Mouse (Mus musculus): ENCODE measurements at regions not wholly inside any gene's neighbourhood (a gene's known extent, or its start where the extent isn't known, plus 50 kb on each side); places are given as distances from the start of the nearest gene placed in this dataset.

GRCm38 (mm10) chr2:8115891-8116290 lies 606.5 kb upstream of the Celf2 start:
- DNase-seq: no peak
- intact Hi-C loops (cut with DNase I): no loop called here

DNA sequence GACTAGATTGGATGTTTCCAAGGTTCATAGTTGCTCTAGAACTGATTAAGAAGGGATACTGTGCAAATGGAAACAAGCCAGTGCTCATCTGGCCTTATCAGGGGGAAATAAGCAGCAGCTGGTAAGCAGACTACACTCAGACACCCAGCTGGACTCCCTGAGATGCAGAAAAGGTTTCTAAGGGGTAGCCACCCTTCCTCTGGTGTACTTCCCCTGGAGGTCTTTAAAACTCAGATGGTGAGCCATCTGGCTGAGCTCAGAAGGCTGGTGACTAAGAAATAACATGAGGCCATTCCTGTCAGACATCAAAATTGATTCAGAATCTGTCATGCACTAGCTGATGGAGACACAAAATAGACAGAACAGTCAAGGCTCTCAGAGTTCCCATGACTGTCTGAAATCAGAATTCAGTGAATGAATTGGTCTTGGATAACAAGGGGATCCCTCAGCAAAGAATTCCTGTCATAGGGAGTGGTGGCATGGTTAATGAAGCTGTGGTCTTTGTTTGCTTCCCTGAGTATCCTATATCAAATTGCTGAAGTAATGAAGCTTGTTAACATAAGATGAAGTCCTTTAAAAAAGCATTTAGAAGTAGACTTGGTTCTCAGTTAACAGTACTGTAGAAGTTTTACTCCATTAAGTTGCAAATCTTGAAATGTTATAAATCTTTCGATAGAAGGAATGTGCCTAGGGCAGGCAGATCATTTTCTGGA lies 603.2 kb upstream of the Celf2 start:
- DNase-seq: peak in 1 of 2 experiments; percentile 2
- intact Hi-C loops (cut with DNase I): no loop called here

- intact Hi-C loops (cut with DNase I): no loop called here
- DNase-seq: no peak
These were observed 584.8 kb upstream of the Celf2 start for GRCm38 (mm10) chr2:8094157-8094556.

DNA sequence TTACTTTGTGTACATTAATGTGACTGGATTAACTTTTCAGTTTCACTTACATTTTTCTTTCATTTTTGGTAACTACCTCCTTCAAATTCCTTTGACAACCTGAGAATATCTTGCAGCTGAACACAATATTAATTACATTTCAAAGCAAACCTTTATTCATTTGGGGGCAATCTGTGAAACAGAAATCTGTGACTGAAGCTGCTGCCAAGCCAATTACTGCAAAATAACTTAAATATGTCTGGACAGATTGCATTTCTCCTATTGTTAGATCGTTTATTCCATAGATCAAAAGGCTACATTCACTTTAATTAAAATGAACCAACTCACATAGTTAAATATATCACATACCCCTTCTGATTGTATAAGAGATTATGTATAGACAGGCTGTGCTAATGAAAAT lies 558.5 kb upstream of the Celf2 start:
- DNase-seq: no peak
- intact Hi-C loops (cut with DNase I): no loop called here

DNA sequence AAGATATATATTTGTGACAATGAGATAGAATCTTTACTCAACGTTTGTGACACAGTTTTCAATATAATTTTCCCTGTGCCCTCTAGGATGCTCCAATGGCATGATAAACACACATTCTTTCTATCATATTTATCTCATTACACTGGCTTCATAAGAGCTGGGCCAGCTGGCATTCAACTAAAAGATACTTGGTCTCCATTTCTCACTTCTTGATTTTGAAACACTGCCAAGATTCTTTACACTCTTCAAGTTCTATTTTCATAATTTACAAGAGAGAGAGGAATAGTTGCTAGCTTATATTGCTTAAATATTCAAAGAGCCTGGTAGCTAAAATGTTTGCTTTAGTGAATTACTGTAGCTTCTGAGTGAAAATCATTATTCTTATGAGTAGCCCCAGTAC lies 552.3 kb upstream of the Celf2 start:
- intact Hi-C loops (cut with DNase I): no loop called here
- DNase-seq: no peak

GRCm38 (mm10) chr2:8029212-8029611 lies 519.8 kb upstream of the Celf2 start:
- intact Hi-C loops (cut with DNase I): no loop called here
- DNase-seq: no peak

DNA sequence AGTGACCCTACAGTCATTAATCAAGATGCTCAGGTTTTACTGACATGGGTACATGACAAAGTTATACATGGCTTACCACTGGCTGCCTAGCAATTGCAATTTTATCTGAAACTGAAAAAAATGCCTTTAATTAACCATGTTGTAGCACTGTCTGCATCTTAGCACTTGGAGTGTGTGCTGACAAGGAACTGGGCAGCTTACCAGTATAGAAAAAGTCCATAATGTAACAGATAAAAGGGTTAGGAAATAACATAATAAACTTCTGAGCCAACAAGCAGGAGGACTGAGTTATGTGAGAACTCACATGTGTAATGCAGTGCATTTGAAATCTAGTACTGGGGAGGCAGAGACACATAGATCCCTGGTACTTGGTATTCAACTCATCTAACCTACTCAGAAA lies 518.2 kb upstream of the Celf2 start:
- no peak for DNase-seq
- intact Hi-C loops (cut with DNase I): no loop called here

- intact Hi-C loops (cut with DNase I): no loop called here
These were observed 517.3 kb upstream of the Celf2 start for GRCm38 (mm10) chr2:8026648-8027047.

GRCm38 (mm10) chr2:8022651-8023050 lies 513.3 kb upstream of the Celf2 start:
- intact Hi-C loops (cut with DNase I): no loop called here
- DNase-seq: no peak

More at GRCm38 (mm10) chr2:8026648-8027047, 517.3 kb upstream of the Celf2 start:
- DNase-seq: no peak

DNA sequence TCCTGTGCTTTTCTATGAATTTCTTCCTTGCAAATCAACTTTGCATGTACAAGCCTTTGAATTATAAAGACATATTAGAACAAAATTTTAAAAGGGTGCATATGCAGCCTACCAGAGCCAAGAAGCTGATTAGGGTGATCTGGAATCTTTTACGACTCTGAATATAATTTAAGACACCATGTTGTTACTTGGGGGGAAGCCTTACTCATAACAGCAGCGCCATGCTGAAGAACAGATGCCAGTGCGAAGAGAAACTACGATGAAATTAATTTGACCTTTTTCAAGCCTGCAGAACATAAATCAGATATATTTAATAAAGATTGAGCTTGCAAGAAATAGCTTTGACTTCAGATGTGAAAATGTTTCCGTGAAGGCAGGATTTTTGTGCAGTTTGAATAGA lies 512.7 kb upstream of the Celf2 start:
- intact Hi-C loops (cut with DNase I): no loop called here

GRCm38 (mm10) chr2:8012826-8013225 lies 503.5 kb upstream of the Celf2 start:
- intact Hi-C loops (cut with DNase I): no loop called here
- no peak for DNase-seq

More for the DNA sequence above, 512.7 kb upstream of the Celf2 start:
- no peak for DNase-seq

DNA sequence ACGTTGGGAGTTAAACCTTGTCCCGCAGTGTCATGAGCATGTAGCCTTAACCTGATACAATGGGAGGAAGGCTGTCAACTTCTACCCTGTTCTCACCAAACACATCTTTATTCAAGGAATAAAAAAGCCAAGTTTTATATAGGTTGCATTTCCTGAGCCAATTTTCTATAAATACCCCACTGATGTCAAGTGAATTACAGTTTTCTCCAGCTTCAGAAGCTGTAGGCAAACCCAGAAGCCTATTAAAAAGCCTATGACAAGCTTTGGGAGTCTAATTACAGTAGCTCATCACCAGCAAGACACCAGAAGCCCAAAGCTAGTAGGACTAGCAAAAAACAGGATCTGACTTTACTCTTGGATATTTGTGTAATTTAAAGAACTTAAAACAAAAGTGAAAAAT lies 490.1 kb upstream of the Celf2 start:
- no peak for DNase-seq
- intact Hi-C loops (cut with DNase I): no loop called here

- no peak for DNase-seq
- intact Hi-C loops (cut with DNase I): no loop called here
These were observed 465.1 kb upstream of the Celf2 start for GRCm38 (mm10) chr2:7974471-7974870.

GRCm38 (mm10) chr2:7963456-7963855 lies 454.1 kb upstream of the Celf2 start:
- no peak for DNase-seq
- intact Hi-C loops (cut with DNase I): no loop called here

GRCm38 (mm10) chr2:7954210-7954609 lies 444.8 kb upstream of the Celf2 start:
- intact Hi-C loops (cut with DNase I): no loop called here
- no peak for DNase-seq

DNA sequence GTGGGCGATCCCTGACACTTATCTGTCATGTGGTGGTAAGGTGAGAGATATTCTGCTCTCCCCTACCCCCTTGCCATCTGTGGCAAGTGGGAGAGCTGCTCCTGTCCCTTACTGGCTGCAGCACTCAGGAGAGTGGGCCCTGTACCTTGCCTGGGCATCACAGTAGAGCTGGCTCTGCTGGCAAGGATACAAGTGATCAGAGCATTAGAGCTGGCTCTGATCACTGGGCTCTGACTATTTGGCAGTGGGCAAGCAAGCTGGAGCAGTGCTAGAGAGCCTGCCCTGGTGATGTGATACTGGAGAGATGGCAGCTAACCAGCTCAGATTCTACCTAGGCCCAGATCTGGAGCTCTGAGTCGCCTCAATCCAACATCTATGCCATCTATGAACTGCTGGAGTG lies 443.5 kb upstream of the Celf2 start:
- intact Hi-C loops (cut with DNase I): no loop called here

GRCm38 (mm10) chr2:7944946-7945345 lies 435.6 kb upstream of the Celf2 start:
- intact Hi-C loops (cut with DNase I): no loop called here
- no peak for DNase-seq

More for the DNA sequence above, 443.5 kb upstream of the Celf2 start:
- DNase-seq: no peak

DNA sequence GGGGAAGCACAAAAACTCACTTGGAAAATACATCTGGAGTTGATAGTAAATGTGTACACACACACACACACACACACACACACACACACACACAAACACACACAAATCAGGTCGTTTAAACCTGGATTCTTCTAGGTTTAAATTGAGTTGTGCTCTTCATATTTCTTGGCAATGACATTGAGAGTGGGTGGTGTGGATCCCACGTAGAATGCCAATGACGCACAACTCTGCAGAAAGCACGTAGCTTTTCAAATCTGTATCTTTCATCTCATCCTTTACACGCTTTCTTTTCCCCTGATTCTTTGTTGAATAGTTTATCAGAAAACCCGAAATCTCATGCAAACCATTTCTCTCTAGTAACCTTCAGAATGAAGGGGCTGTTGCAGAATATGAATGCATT lies 424.3 kb upstream of the Celf2 start:
- DNase-seq: no peak
- intact Hi-C loops (cut with DNase I): no loop called here

- intact Hi-C loops (cut with DNase I): no loop called here
- DNase-seq: no peak
These were observed 396.9 kb upstream of the Celf2 start for GRCm38 (mm10) chr2:7906271-7906670.

GRCm38 (mm10) chr2:7893787-7894186 lies 384.4 kb upstream of the Celf2 start:
- intact Hi-C loops (cut with DNase I): no loop called here
- no peak for DNase-seq

All from heart, postnatal 36 days (tissue).